Mouse (Mus musculus): ENCODE results near the gene Fxyd6. TPM values are rescaled to one million over a fixed set of nuclear protein-coding genes. Genes with fewer than 3 reads are reported as not detected.

Fxyd6 gene
- total and polyA plus RNA-seq, 2 experiments from 2014 or later: 490 to 767 TPM

- Histone ChIP-seq H3K4me1 (ENCODE audit: insufficient read depth, low read length) (no peaks in the 10 kb centered on the region), H3K9ac (replicated peaks; ENCODE audit: low read length) (no peak overlapping the region), H3K36me3 (ENCODE audit: insufficient read depth, low read length) (no peaks in the 10 kb centered on the region), H3K9me3 (ENCODE audit: low read length) (no peaks in the 10 kb centered on the region), H3K27ac (no peak overlapping the region), H3K27me3 (ENCODE audit: insufficient read depth, low read length) (no peaks in the 10 kb centered on the region), H3K4me3 (ENCODE audit: low read length) (no peak overlapping the region), H3K4me2 (ENCODE audit: low read depth, low read length) (no peak overlapping the region)
- 90% methylated on average over 3 of the region's 3 CpGs for WGBS
- no peak for TF ChIP-seq CTCF (IDR thresholded peaks at IDR 0.05; ENCODE audit: low read depth)
- DNase-seq (ENCODE audit: low spot score) (no peak), ATAC-seq (no peak)
Measured at GRCm38 (mm10) chr9:45343066-45343465, 26.9 kb upstream of the Fxyd6 start.

DNA sequence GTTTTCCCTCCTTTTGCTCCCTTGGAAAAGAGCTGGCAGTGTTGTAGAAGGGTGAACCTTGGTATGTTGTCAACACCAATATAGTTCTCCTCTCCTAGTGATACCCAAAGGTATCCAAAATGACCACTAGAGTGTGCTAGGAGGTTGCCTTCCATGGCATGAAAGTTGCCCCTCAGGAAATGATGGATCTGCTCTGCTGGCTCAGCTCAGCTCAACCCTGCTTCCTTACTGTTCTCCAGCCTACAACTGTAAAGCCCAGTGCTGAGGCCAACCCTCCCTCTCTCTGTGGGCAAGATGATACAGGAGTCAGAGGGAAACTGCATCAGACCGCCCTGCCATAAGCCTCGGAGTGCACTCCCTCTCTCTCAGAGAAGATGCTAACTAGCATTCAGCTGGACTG is 24.5 kb upstream of the Fxyd6 start:
- DNase-seq (ENCODE audit: low spot score): peak; percentile 79
- ATAC-seq: peak; percentile 74
- TF ChIP-seq CTCF (IDR thresholded peaks at IDR 0.05; ENCODE audit: low read depth): peak; percentile 83
- no peak overlapping the region for H3K27ac ChIP-seq
- H3K9me3 ChIP-seq (ENCODE audit: low read length): no peaks in the 10 kb centered on the region
- peaks cover 3% of the 10 kb centered on the region; the same call in 1 of the 2 replicates for H3K4me1 ChIP-seq (ENCODE audit: insufficient read depth, low read length)
- H3K4me3 ChIP-seq (ENCODE audit: low read length): no peak overlapping the region
- no peaks in the 10 kb centered on the region for H3K27me3 ChIP-seq (ENCODE audit: insufficient read depth, low read length)
- H3K9ac ChIP-seq (replicated peaks; ENCODE audit: low read length): no peak overlapping the region
- 54% methylated on average over 2 of the region's 2 CpGs for WGBS
- no peak overlapping the region for H3K4me2 ChIP-seq (ENCODE audit: low read depth, low read length)
- no peaks in the 10 kb centered on the region for H3K36me3 ChIP-seq (ENCODE audit: insufficient read depth, low read length)

GRCm38 (mm10) chr9:45346276-45346675 is 23.7 kb upstream of the Fxyd6 start:
- H3K36me3 ChIP-seq (ENCODE audit: insufficient read depth, low read length): no peaks in the 10 kb centered on the region
- ATAC-seq: peak; percentile 62; the same call in 1 of the 2 replicates
- H3K27me3 ChIP-seq (ENCODE audit: insufficient read depth, low read length): no peaks in the 10 kb centered on the region
- H3K4me3 ChIP-seq (ENCODE audit: low read length): no peak overlapping the region
- no peak overlapping the region for H3K9ac ChIP-seq (replicated peaks; ENCODE audit: low read length)
- no peak overlapping the region for H3K27ac ChIP-seq
- TF ChIP-seq CTCF (IDR thresholded peaks at IDR 0.05; ENCODE audit: low read depth): no peak
- 45% methylated on average over 6 of the region's 6 CpGs for WGBS
- H3K4me1 ChIP-seq (ENCODE audit: insufficient read depth, low read length): peaks cover 3% of the 10 kb centered on the region; the same call in 1 of the 2 replicates
- no peaks in the 10 kb centered on the region for H3K9me3 ChIP-seq (ENCODE audit: low read length)
- H3K4me2 ChIP-seq (ENCODE audit: low read depth, low read length): no peak overlapping the region
- peak; percentile 57 for DNase-seq (ENCODE audit: low spot score)

DNA sequence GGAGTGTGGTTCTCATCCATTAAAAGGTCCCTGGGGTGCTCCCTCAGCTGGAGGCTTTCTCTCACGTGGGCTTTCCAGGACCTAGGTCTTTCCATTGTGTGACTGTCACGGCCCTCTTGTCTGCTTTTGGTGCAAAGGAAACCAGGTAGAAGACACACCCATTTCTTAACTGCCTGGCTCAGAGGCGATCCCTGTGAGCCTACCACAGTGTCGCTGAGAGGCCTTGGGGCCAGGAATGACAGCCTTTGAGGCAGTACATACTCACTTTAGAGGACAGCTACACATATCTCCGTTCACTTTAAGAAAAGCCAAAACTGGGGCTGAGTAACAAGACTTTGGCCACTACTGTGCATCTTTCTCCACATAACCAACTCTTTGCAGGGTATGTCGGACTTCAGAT is 21.4 kb upstream of the Fxyd6 start:
- H3K9ac ChIP-seq (replicated peaks; ENCODE audit: low read length): no peak overlapping the region
- H3K27me3 ChIP-seq (ENCODE audit: insufficient read depth, low read length): no peaks in the 10 kb centered on the region
- H3K4me1 ChIP-seq (ENCODE audit: insufficient read depth, low read length): peaks cover 3% of the 10 kb centered on the region; the same call in 1 of the 2 replicates
- H3K9me3 ChIP-seq (ENCODE audit: low read length): no peaks in the 10 kb centered on the region
- H3K36me3 ChIP-seq (ENCODE audit: insufficient read depth, low read length): no peaks in the 10 kb centered on the region
- H3K4me3 ChIP-seq (ENCODE audit: low read length): no peak overlapping the region
- ATAC-seq (no peak), DNase-seq (ENCODE audit: low spot score) (no peak)
- no peak overlapping the region for H3K27ac ChIP-seq
- 82% methylated on average over 6 of the region's 6 CpGs for WGBS
- no peak overlapping the region for H3K4me2 ChIP-seq (ENCODE audit: low read depth, low read length)
- no peak for TF ChIP-seq CTCF (IDR thresholded peaks at IDR 0.05; ENCODE audit: low read depth)

DNA sequence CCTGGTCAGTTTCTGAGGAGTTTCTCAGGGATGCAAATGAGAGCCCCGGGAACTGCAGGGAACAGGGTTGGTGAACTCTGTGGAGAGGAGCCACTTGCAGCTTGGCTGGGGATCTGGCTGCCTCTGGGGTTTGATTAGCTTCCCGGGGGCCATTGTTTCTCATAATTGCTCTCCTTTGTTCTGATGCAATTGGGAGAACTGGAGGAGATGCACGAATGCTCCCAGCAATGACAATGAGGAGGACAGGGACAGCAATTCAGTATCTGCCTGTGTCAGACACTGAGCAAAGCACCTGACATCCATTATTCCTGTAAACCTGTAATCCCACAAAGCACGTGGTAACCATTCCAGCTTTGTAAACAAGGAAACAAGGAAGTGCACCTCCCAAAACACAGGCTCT is 20.8 kb upstream of the Fxyd6 start:
- Histone ChIP-seq H3K36me3 (ENCODE audit: insufficient read depth, low read length) (no peaks in the 10 kb centered on the region), H3K27ac (no peak overlapping the region), H3K9me3 (ENCODE audit: low read length) (no peaks in the 10 kb centered on the region), H3K4me1 (ENCODE audit: insufficient read depth, low read length) (peaks cover 3% of the 10 kb centered on the region; the same call in 1 of the 2 replicates), H3K4me3 (ENCODE audit: low read length) (no peak overlapping the region), H3K4me2 (ENCODE audit: low read depth, low read length) (no peak overlapping the region), H3K9ac (replicated peaks; ENCODE audit: low read length) (no peak overlapping the region), H3K27me3 (ENCODE audit: insufficient read depth, low read length) (no peaks in the 10 kb centered on the region)
- DNase-seq (ENCODE audit: low spot score): no peak
- ATAC-seq: no peak
- no peak for TF ChIP-seq CTCF (IDR thresholded peaks at IDR 0.05; ENCODE audit: low read depth)
- 15% methylated on average over 4 of the region's 4 CpGs for WGBS

- no peak for DNase-seq (ENCODE audit: low spot score)
- Histone ChIP-seq H3K4me2 (ENCODE audit: low read depth, low read length) (no peak overlapping the region), H3K36me3 (ENCODE audit: insufficient read depth, low read length) (no peaks in the 10 kb centered on the region), H3K4me1 (ENCODE audit: insufficient read depth, low read length) (peaks cover 3% of the 10 kb centered on the region; the same call in 1 of the 2 replicates), H3K27ac (no peak overlapping the region), H3K9ac (replicated peaks; ENCODE audit: low read length) (no peak overlapping the region), H3K4me3 (ENCODE audit: low read length) (no peak overlapping the region), H3K27me3 (ENCODE audit: insufficient read depth, low read length) (no peaks in the 10 kb centered on the region), H3K9me3 (ENCODE audit: low read length) (no peaks in the 10 kb centered on the region)
- ATAC-seq: no peak
- 49% methylated on average over 5 of the region's 5 CpGs for WGBS
- no peak for TF ChIP-seq CTCF (IDR thresholded peaks at IDR 0.05; ENCODE audit: low read depth)
Measured at GRCm38 (mm10) chr9:45349851-45350250, 20.1 kb upstream of the Fxyd6 start.

DNA sequence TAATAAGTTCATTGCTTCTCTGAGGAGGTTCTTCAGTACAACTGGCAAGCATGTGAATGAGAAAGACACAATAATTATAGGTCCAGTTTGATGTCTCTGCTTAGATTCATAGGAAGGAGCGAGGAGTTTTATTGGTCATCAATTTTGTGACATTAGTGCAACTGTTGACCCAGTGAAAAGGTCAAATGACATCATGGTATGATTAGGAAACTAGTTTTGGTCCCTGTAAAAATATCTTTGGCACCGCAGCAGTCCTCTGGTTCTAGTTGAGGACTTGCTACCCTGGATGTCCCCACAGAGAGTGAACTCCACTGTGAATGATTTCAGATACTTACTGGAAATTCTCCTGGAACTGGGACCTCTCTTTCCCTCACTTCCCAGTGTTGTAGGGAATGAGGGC is 14.8 kb upstream of the Fxyd6 start:
- no peak overlapping the region for H3K27ac ChIP-seq
- H3K9me3 ChIP-seq (ENCODE audit: low read length): no peaks in the 10 kb centered on the region
- no peak for TF ChIP-seq CTCF (IDR thresholded peaks at IDR 0.05; ENCODE audit: low read depth)
- H3K4me1 ChIP-seq (ENCODE audit: insufficient read depth, low read length): no peaks in the 10 kb centered on the region
- no peak overlapping the region for H3K9ac ChIP-seq (replicated peaks; ENCODE audit: low read length)
- DNase-seq (ENCODE audit: low spot score): no peak
- H3K4me2 ChIP-seq (ENCODE audit: low read depth, low read length): no peak overlapping the region
- ATAC-seq: no peak
- H3K36me3 ChIP-seq (ENCODE audit: insufficient read depth, low read length): no peaks in the 10 kb centered on the region
- no peak overlapping the region for H3K4me3 ChIP-seq (ENCODE audit: low read length)
- no peaks in the 10 kb centered on the region for H3K27me3 ChIP-seq (ENCODE audit: insufficient read depth, low read length)
- WGBS: 82% methylated on average over 2 of the region's 2 CpGs

All from hindbrain, postnatal 0 days (tissue).